In genomic region chr9:47624565-47625520, GRCm38 (mm10) we compare ENCODE assay signal across 9 mouse cellular contexts.
DNase-seq lines count a peak whose midpoint lies in the region; ATAC-seq lines count a peak whose summit lies in the region.
"Had no signal": no experiment of that assay in that cellular context is flagged by ENCODE, and none has a peak within 500 bp of the region (broad histone marks: within the 10 kb centered on the region; RNA-seq: fewer than 3 reads in every experiment).

No protein-coding gene starts in this region.

- DNase-seq in hindbrain, embryonic 14.5 days (ENCODE audit: low spot score) = no peak
- peak; percentile 62 for DNase-seq in adrenal gland, postnatal 14 days
- DNase-seq in heart, postnatal 14 days = peak; percentile 10 to 25
- DNase-seq in spleen, adult 12 weeks (ENCODE audit: low spot score) = no peak
- no peak for DNase-seq in left cerebral cortex, adult 11 months (ENCODE audit: low spot score)
- no peak for DNase-seq in thymus, postnatal 0 days (ENCODE audit: low spot score)

- no peak overlapping the region for H3K4me2 ChIP-seq in hindbrain, embryonic 15.5 days
- no peak overlapping the region for H3K4me2 ChIP-seq in hindbrain, embryonic 14.5 days (replicated peaks)
- H3K4me2 ChIP-seq in liver, embryonic 15.5 days = peak overlapping the region; percentile 21; the same call in 1 of the 2 replicates
- H3K4me2 ChIP-seq: midbrain, embryonic 12.5 days had no signal

- H3K9me3 ChIP-seq in hindbrain, embryonic 15.5 days = no peaks in the 10 kb centered on the region
- H3K9me3 ChIP-seq in hindbrain, embryonic 14.5 days (ENCODE audit: control insufficient read depth, low read length) = no peaks in the 10 kb centered on the region
- H3K9me3 ChIP-seq in liver, embryonic 15.5 days (replicated peaks) = no peaks in the 10 kb centered on the region
- H3K9me3 ChIP-seq: midbrain, embryonic 12.5 days had no signal

- H3K4me1 ChIP-seq in hindbrain, embryonic 15.5 days (replicated peaks) = peaks cover 46% of the 10 kb centered on the region
- H3K4me1 ChIP-seq in hindbrain, embryonic 14.5 days (replicated peaks; ENCODE audit: control insufficient read depth, insufficient read depth, low read length) = peaks cover 34% of the 10 kb centered on the region
- H3K4me1 ChIP-seq in liver, embryonic 15.5 days (replicated peaks) = peaks cover 9% of the 10 kb centered on the region; the same call in 1 of the 2 replicates

- H3K36me3 ChIP-seq in hindbrain, embryonic 15.5 days = no peaks in the 10 kb centered on the region
- no peaks in the 10 kb centered on the region for H3K36me3 ChIP-seq in hindbrain, embryonic 14.5 days (replicated peaks; ENCODE audit: control insufficient read depth, insufficient read depth)
- H3K36me3 ChIP-seq in liver, embryonic 15.5 days (replicated peaks) = no peaks in the 10 kb centered on the region
- H3K36me3 ChIP-seq: midbrain, embryonic 12.5 days had no signal

- ATAC-seq in hindbrain, embryonic 15.5 days (ENCODE audit: low FRiP score, low read depth) = peak; percentile 78; the same call in 1 of the 2 replicates
- no peak for ATAC-seq in hindbrain, embryonic 14.5 days (ENCODE audit: low FRiP score)
- ATAC-seq in liver, embryonic 15.5 days (ENCODE audit: insufficient read depth) = peak; percentile 61; the same call in 1 of the 2 replicates

- H3K27me3 ChIP-seq in hindbrain, embryonic 15.5 days = no peaks in the 10 kb centered on the region
- H3K27me3 ChIP-seq in hindbrain, embryonic 14.5 days (ENCODE audit: control insufficient read depth, insufficient read depth, low read length) = no peaks in the 10 kb centered on the region
- no peaks in the 10 kb centered on the region for H3K27me3 ChIP-seq in liver, embryonic 15.5 days
- H3K27me3 ChIP-seq: midbrain, embryonic 12.5 days had no signal

- H3K9ac ChIP-seq in hindbrain, embryonic 15.5 days = no peak overlapping the region
- no peak overlapping the region for H3K9ac ChIP-seq in hindbrain, embryonic 14.5 days
- H3K9ac ChIP-seq in liver, embryonic 15.5 days = no peak overlapping the region
- H3K9ac ChIP-seq: midbrain, embryonic 12.5 days had no signal

- H3K4me3 ChIP-seq in hindbrain, embryonic 15.5 days = no peak overlapping the region
- H3K4me3 ChIP-seq in hindbrain, embryonic 14.5 days (replicated peaks; ENCODE audit: low read length) = no peak overlapping the region
- no peak overlapping the region for H3K4me3 ChIP-seq in liver, embryonic 15.5 days (replicated peaks)
- H3K4me3 ChIP-seq: midbrain, embryonic 12.5 days had no signal

- no peak overlapping the region for H3K27ac ChIP-seq in hindbrain, embryonic 15.5 days (replicated peaks)
- H3K27ac ChIP-seq in hindbrain, embryonic 14.5 days = no peak overlapping the region
- H3K27ac ChIP-seq in liver, embryonic 15.5 days (replicated peaks) = peak overlapping the region; percentile 52
- H3K27ac ChIP-seq: midbrain, embryonic 12.5 days had no signal

- intact Hi-C loops in heart, postnatal 14 days (cut with DNase I) = no loop called here

- 78% methylated on average over 17 of the region's 17 CpGs for WGBS in hindbrain, embryonic 15.5 days
- WGBS in hindbrain, embryonic 14.5 days = 88% methylated on average over 17 of the region's 17 CpGs
- 65% methylated on average over 17 of the region's 17 CpGs for WGBS in liver, embryonic 15.5 days (ENCODE audit: insufficient replicate concordance)

Comparison
In these comparisons a context has a peak if more than half of its experiments do, and no peak if none do; other contexts are left out.
1. DNase-seq: peak in adrenal gland, postnatal 14 days (single experiment) and heart, postnatal 14 days (2 of 2); none in hindbrain, embryonic 14.5 days (single experiment), spleen, adult 12 weeks (single experiment), left cerebral cortex, adult 11 months (single experiment) and thymus, postnatal 0 days (single experiment).